Mouse (Mus musculus) heart, postnatal 0 days (tissue): ENCODE results near the gene Slc1a4.

ENCODE experiments used
- CTCF ChIP-seq: IDR thresholded peaks from 2 replicates; pipeline ENCODE4 v1.5.1; 2016; ENCODE audit warnings: antibody characterized with exemption, control low read depth, low read depth
- EP300 ChIP-seq: IDR thresholded peaks from 2 replicates; pipeline ENCODE4 v1.6.1; 2016; ENCODE audit warnings: antibody characterized with exemption, low read depth

DNA sequence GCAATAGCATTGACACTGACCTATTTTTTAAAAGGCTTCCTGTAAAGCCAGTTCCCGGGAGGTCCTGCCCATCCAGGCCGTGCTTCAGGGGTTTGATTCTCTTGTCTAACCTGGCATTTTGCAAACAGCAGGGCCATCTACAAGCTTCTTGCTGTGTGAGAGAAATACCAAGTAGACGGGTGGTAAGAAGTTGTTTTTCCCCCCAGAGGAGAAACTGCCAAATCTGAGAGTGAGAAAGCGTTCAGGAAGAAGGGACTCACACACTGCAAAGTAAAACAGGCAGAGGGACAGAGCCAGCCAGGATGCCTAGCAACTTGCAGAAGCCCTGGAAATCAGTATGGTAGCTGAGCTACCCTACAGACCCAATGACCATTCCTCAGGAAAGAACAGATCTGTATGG, 47.6 kb upstream of the Slc1a4 start:
- TF ChIP-seq CTCF = no peak
- no peak for TF ChIP-seq EP300
